Mouse (Mus musculus) midbrain, embryonic 15.5 days (tissue): Measurements from ENCODE around the gene Ppip5k2. TPM values are rescaled to one million over a fixed set of nuclear protein-coding genes. Genes with fewer than 3 reads are reported as not detected.

Source experiments
- ATAC-seq: fragments of 200-750 bp; cut with Nextera tagmentation; replicated peaks from 2 replicates; pipeline ENCODE4 v1.8.0; 2017; ENCODE audit warnings: moderate TSS enrichment
- H3K27ac ChIP-seq: fragments of 300-500 bp; sonication (generic); 2 replicates; pipeline ENCODE4 v1.5.1; 2015; ENCODE audit warnings: mild to moderate bottlenecking, inconsistent platforms
- H3K27me3 ChIP-seq: fragments of 300-500 bp; sonication (generic); replicated peaks from 2 replicates; pipeline ENCODE4 v1.6.1; 2015; ENCODE audit warnings: inconsistent platforms
- H3K36me3 ChIP-seq: fragments of 300-500 bp; sonication (generic); replicated peaks from 2 replicates; pipeline ENCODE4 v1.6.1; 2015; ENCODE audit warnings: inconsistent platforms
- H3K4me1 ChIP-seq: fragments of 300-500 bp; sonication (generic); 2 replicates; pipeline ENCODE4 v1.6.1; 2015; ENCODE audit warnings: inconsistent platforms
- H3K4me2 ChIP-seq: fragments of 300-500 bp; sonication (generic); 2 replicates; pipeline ENCODE4 v1.6.1; 2015; ENCODE audit warnings: inconsistent platforms, mild to moderate bottlenecking, moderate library complexity
- H3K4me3 ChIP-seq: fragments of 300-500 bp; sonication (generic); 2 replicates; pipeline ENCODE4 v1.5.1; 2015; ENCODE audit warnings: mild to moderate bottlenecking, inconsistent platforms
- H3K9ac ChIP-seq: fragments of 300-500 bp; sonication (generic); 2 replicates; pipeline ENCODE4 v1.6.1; 2015; ENCODE audit warnings: mild to moderate bottlenecking, inconsistent platforms
- H3K9me3 ChIP-seq: fragments of 300-500 bp; sonication (generic); 2 replicates; pipeline ENCODE4 v1.6.1; 2016; ENCODE audit warnings: inconsistent platforms
- WGBS: fragments of 180-500 bp; shearing (Covaris S2); methylation state at CpG from one replicate; pipeline ENCODE4 v1.1.7; 2015; ENCODE audit warnings: mixed read lengths; 5-methylcytosine and 5-hydroxymethylcytosine counted together
- polyA plus RNA-seq: library from polyadenylated mRNA; unstranded; fragments of >200 nt; fragmentation: Nextera tagmentation; extraction: Ambion mirVana; gene quantifications from 2 replicates; pipeline ENCODE4 v1.2.1, GENCODE M21; 2015

Ppip5k2 gene
- 59.9 and 69.9 TPM in 2 replicates for polyA plus RNA-seq

DNA sequence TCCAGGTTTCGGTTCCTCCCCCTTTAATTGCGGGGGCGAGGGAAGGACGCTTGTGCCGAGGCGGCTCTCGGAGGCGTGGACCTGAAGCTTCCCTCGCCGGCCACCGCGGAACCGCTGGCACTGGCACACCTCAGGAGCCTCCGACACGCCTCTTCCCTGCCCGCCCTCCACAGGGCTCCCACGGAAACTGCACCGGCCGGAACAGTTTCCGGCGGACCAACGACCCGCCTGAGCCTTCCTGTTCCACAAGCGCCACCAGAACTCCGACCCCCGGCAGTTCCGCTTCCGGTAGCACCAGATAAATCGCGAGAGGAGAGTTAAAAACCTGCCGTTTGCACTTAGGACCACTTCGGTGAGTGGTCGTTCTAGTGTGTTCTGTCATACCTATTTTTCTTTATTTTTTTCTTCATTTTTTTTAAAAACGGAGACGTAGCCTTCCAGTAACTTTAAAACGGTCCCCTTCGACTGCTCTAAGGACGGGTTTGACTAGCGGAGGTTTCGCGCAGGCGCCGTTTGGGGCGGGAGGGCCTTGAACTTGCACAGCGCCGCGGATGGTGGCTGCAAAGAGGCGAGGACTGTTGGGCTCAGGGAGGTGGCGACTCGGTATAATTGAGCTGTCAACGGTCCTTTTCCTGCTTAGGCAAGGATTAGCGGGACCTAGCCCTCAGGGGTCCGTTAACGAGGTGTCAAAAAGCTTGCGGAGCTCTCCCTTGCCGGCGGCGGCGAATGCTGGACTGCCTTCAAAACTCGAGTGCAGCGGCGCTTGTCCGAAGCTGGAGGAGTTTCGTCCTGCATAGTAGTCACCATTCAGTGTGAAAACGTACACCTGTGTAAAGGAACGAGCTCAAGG lies at the start of gene Ppip5k2, which contains the start of gene Gin1:
TSS of gene Ppip5k2 (minus strand) at position 508 of the 850 bp plus-strand sequence.
TSS of gene Gin1 (plus strand) at position 269 of the 850 bp plus-strand sequence.
- H3K4me1 ChIP-seq: peaks cover 31% of the 10 kb centered on the region
- peak; percentile 99 for ATAC-seq
- under 1% methylated on average over 66 of the region's 66 CpGs for WGBS
- no peaks in the 10 kb centered on the region for H3K9me3 ChIP-seq
- peak within 1 kb of the TSS; percentile 92 for H3K27ac ChIP-seq
- peak within 1 kb of the TSS; percentile 83 for H3K4me3 ChIP-seq
- H3K4me2 ChIP-seq: peak within 1 kb of the TSS; percentile 63
- H3K9ac ChIP-seq: peak within 1 kb of the TSS; percentile 76
- H3K27me3 ChIP-seq: 0 out of 2 replicates have a peak, but pooled peaks cover 3% of the 10 kb centered on the region
- no peaks in the 10 kb centered on the region for H3K36me3 ChIP-seq

- Histone ChIP-seq H3K9me3 (no peaks in the 10 kb centered on the region), H3K4me2 (no peak overlapping the region), H3K27me3 (no peaks in the 10 kb centered on the region), H3K4me3 (no peak overlapping the region), H3K9ac (no peak overlapping the region), H3K36me3 (no peaks in the 10 kb centered on the region), H3K4me1 (no peaks in the 10 kb centered on the region), H3K27ac (no peak overlapping the region)
- WGBS: 39% methylated on average over 2 of the region's 2 CpGs
- peak; percentile 70 for ATAC-seq
Observed at GRCm38 (mm10) chr1:97809255-97809912, 39.2 kb upstream of the Ppip5k2 start.

- no peaks in the 10 kb centered on the region for H3K27me3 ChIP-seq
- no peaks in the 10 kb centered on the region for H3K4me1 ChIP-seq
- H3K9me3 ChIP-seq: no peaks in the 10 kb centered on the region
- H3K9ac ChIP-seq: no peak overlapping the region
- no peak for ATAC-seq
- no peak overlapping the region for H3K4me3 ChIP-seq
- H3K36me3 ChIP-seq: no peaks in the 10 kb centered on the region
- no peak overlapping the region for H3K4me2 ChIP-seq
- H3K27ac ChIP-seq: no peak overlapping the region
Observed at GRCm38 (mm10) chr1:97804520-97804919, 34.3 kb upstream of the Ppip5k2 start.

GRCm38 (mm10) chr1:97802207-97802902 lies 32.1 kb upstream of the Ppip5k2 start:
- Histone ChIP-seq H3K9me3 (no peaks in the 10 kb centered on the region), H3K36me3 (no peaks in the 10 kb centered on the region), H3K4me2 (no peak overlapping the region), H3K9ac (no peak overlapping the region), H3K4me1 (no peaks in the 10 kb centered on the region), H3K4me3 (no peak overlapping the region), H3K27me3 (no peaks in the 10 kb centered on the region), H3K27ac (no peak overlapping the region)
- ATAC-seq: no peak
- WGBS: 35% methylated on average over 4 of the region's 4 CpGs

- no peaks in the 10 kb centered on the region for H3K27me3 ChIP-seq
- 92% methylated on average over 9 of the region's 9 CpGs for WGBS
- ATAC-seq: no peak
Observed at GRCm38 (mm10) chr1:97795936-97796335, 25.7 kb upstream of the Ppip5k2 start.

DNA sequence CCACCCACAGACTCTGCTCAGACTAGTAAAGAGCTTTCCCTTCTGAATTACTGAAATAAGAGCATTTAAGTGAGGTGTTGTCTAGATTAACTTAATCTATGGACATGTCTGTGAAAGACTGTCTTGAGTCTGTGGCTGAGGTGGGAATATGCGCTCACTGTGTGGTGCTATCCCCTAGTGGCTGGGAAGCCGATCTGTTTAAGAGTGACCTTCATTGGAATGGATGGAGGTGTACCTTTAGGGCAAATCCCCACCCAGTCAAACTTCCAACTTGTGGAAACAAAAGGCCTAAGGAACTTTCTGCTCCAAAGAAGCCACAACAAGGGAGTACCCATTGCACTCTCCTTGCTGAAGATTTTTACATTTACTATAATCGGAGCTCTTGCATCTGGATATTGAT lies 23.9 kb upstream of the Ppip5k2 start:
- H3K4me1 ChIP-seq: no peaks in the 10 kb centered on the region
- no peak overlapping the region for H3K4me2 ChIP-seq
- H3K9ac ChIP-seq: no peak overlapping the region
- H3K27ac ChIP-seq: no peak overlapping the region
- no peaks in the 10 kb centered on the region for H3K27me3 ChIP-seq
- no peaks in the 10 kb centered on the region for H3K9me3 ChIP-seq
- no peak overlapping the region for H3K4me3 ChIP-seq
- ATAC-seq: no peak
- WGBS: 90% methylated on average over 3 of the region's 3 CpGs
- H3K36me3 ChIP-seq: no peaks in the 10 kb centered on the region

More at GRCm38 (mm10) chr1:97795936-97796335, 25.7 kb upstream of the Ppip5k2 start:
- no peaks in the 10 kb centered on the region for H3K9me3 ChIP-seq
- no peak overlapping the region for H3K27ac ChIP-seq
- H3K4me3 ChIP-seq: no peak overlapping the region
- no peak overlapping the region for H3K9ac ChIP-seq
- H3K4me1 ChIP-seq: no peaks in the 10 kb centered on the region
- H3K36me3 ChIP-seq: no peaks in the 10 kb centered on the region
- H3K4me2 ChIP-seq: no peak overlapping the region

DNA sequence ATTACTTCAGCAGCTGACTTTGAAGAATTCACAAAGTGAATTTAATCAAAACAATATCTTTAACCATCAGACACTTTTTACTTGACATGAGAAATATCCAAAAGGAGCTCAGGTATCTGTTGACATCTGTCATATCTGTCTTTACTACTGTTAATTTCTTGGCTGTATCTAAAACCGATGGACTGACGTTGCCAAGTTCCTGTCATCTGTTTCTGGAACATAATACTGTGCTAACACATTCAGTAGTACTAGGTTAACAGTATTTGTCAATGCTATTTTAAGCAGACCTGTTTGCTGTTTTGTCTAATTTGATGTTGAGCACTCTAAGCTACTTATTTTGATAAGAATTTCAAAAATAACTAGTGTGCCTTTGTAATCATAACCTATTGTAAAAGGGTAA lies 18.3 kb upstream of the Ppip5k2 start:
- Histone ChIP-seq H3K4me3 (no peak overlapping the region), H3K4me2 (no peak overlapping the region), H3K9me3 (no peaks in the 10 kb centered on the region), H3K4me1 (no peaks in the 10 kb centered on the region), H3K36me3 (no peaks in the 10 kb centered on the region), H3K27me3 (no peaks in the 10 kb centered on the region), H3K9ac (no peak overlapping the region), H3K27ac (no peak overlapping the region)
- no peak for ATAC-seq
- WGBS: 92% methylated on average over 2 of the region's 2 CpGs

GRCm38 (mm10) chr1:97787674-97788073 lies 17.5 kb upstream of the Ppip5k2 start:
- H3K4me2 ChIP-seq: no peak overlapping the region
- H3K9me3 ChIP-seq: no peaks in the 10 kb centered on the region
- no peaks in the 10 kb centered on the region for H3K27me3 ChIP-seq
- WGBS: 94% methylated on average over 3 of the region's 3 CpGs
- no peak overlapping the region for H3K4me3 ChIP-seq
- no peak overlapping the region for H3K27ac ChIP-seq
- no peak overlapping the region for H3K9ac ChIP-seq
- H3K4me1 ChIP-seq: no peaks in the 10 kb centered on the region
- ATAC-seq: no peak
- H3K36me3 ChIP-seq: no peaks in the 10 kb centered on the region

GRCm38 (mm10) chr1:97785685-97786393 lies 15.6 kb upstream of the Ppip5k2 start:
- H3K4me2 ChIP-seq: no peak overlapping the region
- no peak for ATAC-seq
- 93% methylated on average over 11 of the region's 11 CpGs for whole genome bisulfite sequencing

DNA sequence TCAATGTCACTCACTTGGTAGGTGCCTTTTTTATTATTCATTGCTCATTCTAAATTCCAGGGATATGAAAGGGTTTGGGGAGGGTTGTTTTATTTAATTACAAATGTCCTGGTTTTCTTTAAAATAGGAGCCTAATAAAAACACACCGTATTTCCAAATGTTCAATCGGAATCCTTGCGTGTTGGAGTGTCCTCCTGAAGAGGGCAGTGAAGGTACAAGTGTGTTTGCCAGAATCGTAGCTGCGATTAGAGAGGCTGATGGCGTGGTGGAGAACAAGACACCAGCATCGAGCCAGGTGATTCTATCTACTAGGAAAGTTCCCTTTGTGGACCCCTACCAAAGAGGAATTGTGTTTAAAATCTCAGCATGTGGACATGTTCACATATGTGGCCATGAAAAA lies 14.7 kb upstream of the Ppip5k2 start:
- H3K27ac ChIP-seq: no peak overlapping the region
- WGBS: 75% methylated on average over 7 of the region's 7 CpGs
- no peaks in the 10 kb centered on the region for H3K4me1 ChIP-seq
- no peak overlapping the region for H3K9ac ChIP-seq
- H3K9me3 ChIP-seq: no peaks in the 10 kb centered on the region
- no peak overlapping the region for H3K4me3 ChIP-seq
- no peak for ATAC-seq
- no peak overlapping the region for H3K4me2 ChIP-seq
- no peaks in the 10 kb centered on the region for H3K27me3 ChIP-seq
- H3K36me3 ChIP-seq: no peaks in the 10 kb centered on the region

More at GRCm38 (mm10) chr1:97785685-97786393, 15.6 kb upstream of the Ppip5k2 start:
- Histone ChIP-seq H3K9me3 (no peaks in the 10 kb centered on the region), H3K27ac (no peak overlapping the region), H3K4me3 (no peak overlapping the region), H3K27me3 (no peaks in the 10 kb centered on the region), H3K36me3 (no peaks in the 10 kb centered on the region), H3K4me1 (no peaks in the 10 kb centered on the region), H3K9ac (no peak overlapping the region)

DNA sequence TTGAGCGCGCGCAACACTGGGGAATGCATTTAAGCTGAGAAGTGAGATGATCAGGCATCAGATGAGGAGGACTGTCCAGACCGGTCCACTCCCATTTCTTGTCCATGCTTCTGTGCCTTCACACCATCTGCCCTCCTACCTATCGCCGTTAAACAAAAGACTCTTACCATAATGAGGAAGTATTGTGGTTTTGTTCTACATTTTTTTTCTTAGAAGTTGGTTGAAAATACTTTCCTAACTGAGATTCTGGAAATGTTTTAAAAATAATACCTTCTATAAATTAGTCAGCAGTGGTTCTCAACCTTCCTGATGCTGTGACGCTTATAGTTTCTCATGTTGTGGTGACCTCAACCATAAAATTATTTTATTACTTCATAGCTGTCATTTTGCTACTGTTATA lies 11.5 kb upstream of the Ppip5k2 start:
- no peak overlapping the region for H3K4me2 ChIP-seq
- H3K9me3 ChIP-seq: no peaks in the 10 kb centered on the region
- H3K36me3 ChIP-seq: no peaks in the 10 kb centered on the region
- H3K27me3 ChIP-seq: no peaks in the 10 kb centered on the region
- WGBS: 96% methylated on average over 7 of the region's 7 CpGs
- no peak overlapping the region for H3K9ac ChIP-seq
- no peaks in the 10 kb centered on the region for H3K4me1 ChIP-seq
- ATAC-seq: no peak
- no peak overlapping the region for H3K27ac ChIP-seq
- no peak overlapping the region for H3K4me3 ChIP-seq

DNA sequence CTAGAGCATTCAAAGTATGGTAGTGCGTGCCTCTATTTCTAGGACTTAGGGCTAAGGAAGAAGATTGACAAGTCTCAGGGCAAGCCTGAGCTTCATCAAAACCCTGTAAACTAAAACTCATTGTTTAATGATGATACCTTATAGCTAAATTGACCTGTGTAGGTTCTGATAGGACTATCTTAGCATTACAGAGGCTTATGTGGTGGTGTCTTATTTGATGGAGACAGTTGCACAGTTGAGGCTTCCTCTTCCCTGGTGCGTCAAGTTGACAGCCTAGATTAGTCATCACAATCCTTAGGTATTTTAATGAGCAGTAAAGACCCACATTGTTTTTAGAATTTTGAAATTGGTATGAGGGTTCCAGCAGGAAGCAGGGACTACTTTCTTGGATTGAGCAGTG lies 3.8 kb upstream of the Ppip5k2 start:
- Histone ChIP-seq H3K9me3 (no peaks in the 10 kb centered on the region), H3K27ac (no peak overlapping the region), H3K4me1 (peaks cover 3% of the 10 kb centered on the region), H3K36me3 (no peaks in the 10 kb centered on the region), H3K9ac (no peak overlapping the region), H3K4me2 (no peak overlapping the region), H3K4me3 (no peak overlapping the region), H3K27me3 (0 out of 2 replicates have a peak, but pooled peaks cover 3% of the 10 kb centered on the region)
- no peak for ATAC-seq
- 93% methylated on average over 2 of the region's 2 CpGs for WGBS
